Mouse (Mus musculus) cerebral cortex, adult 2 months (tissue): Measurements from ENCODE around the gene Msln.

Source experiments
- WGBS: fragments of 180-500 bp; shearing (Covaris S2); methylation state at CpG from one replicate; pipeline ENCODE4 v1.1.7; 2018; 5-methylcytosine and 5-hydroxymethylcytosine counted together

Msln gene

DNA sequence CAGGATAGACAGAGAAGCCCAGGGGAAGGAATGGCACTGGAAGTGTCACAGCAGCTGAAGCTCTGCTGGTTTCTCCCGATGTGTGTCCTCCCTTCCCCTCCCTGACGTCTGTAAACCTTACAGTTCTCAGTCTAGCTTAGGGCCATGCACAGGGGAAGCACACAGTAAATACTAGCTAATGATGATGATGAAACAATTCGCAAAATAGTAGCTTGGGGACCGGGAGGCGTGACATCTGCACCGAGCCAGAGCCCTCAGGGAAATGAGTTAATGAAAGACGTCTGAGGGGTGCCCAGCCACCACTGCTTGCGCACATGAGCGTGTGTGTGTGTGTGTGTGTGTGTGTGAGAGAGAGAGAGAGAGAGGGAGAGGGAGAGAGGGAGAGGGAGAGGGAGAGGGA lies 15.2 kb upstream of the Msln start:
- 52% methylated on average over 9 of the region's 9 CpGs for WGBS

GRCm38 (mm10) chr17:25765886-25766285 lies 11.7 kb upstream of the Msln start:
- 37% methylated on average over 5 of the region's 5 CpGs for WGBS

DNA sequence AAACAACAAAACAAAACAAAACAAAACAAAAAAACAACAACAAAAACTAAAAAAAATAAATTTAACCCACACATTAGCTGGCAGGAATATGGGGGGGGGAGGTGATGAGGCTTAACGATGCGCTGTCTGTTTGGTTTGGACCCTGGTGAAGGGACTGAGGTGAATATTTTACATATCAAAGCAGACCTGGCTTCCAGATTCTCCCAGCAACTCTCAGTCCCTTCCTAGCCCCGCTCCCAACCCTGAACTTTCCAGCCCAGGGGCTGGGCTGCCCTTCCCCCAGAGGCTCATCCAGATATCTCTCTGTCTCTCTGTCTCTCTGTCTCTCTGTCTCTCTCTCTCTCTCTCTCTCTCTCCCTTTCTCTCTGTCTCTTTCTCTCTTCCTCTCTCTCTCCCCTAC lies 8.4 kb upstream of the Msln start:
- 55% methylated on average over 3 of the region's 3 CpGs for WGBS

DNA sequence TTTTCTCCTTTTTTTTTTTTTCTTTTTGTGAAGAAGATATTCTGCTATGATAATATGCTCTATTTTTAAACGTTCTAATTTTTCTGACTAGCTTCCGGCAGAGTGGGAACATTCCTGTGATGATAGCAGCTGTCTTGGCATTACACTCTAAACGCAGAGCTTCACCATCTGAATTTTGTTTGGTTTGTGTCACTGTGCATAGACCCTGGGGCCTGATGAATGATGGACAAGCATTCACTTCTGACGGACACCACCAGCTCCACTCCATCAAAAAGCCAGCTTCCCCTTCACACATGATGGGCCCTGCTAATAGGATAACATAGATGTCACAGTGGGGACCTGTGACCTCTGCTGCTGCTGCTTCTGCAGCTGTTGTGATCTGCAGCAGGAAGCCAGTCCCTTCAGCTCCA lies 7.4 kb upstream of the Msln start:
- 27% methylated on average over 4 of the region's 4 CpGs for whole genome bisulfite sequencing

DNA sequence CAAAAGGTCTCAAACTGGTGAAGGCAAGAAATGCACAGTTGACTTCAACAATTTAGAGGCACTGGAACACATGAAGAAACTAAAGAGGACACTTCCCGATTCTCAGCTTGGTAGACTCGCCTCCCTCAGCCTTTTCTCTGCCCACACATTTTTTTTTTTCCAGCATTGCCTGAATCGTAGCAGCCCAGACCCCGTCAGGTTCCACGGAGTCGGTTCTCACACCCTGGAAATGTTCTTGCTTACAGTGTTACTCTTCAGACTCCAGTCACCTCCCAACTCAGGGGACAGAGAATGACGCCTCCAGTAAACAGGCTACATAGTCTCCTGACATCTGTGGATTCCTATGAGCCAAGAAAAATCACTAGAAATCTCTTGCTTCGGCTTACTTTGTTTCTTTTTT lies 6.0 kb upstream of the Msln start:
- WGBS: 39% methylated on average over 8 of the region's 8 CpGs

GRCm38 (mm10) chr17:25757691-25758090 lies 3.5 kb upstream of the Msln start:
- 75% methylated on average over 3 of the region's 3 CpGs for WGBS

DNA sequence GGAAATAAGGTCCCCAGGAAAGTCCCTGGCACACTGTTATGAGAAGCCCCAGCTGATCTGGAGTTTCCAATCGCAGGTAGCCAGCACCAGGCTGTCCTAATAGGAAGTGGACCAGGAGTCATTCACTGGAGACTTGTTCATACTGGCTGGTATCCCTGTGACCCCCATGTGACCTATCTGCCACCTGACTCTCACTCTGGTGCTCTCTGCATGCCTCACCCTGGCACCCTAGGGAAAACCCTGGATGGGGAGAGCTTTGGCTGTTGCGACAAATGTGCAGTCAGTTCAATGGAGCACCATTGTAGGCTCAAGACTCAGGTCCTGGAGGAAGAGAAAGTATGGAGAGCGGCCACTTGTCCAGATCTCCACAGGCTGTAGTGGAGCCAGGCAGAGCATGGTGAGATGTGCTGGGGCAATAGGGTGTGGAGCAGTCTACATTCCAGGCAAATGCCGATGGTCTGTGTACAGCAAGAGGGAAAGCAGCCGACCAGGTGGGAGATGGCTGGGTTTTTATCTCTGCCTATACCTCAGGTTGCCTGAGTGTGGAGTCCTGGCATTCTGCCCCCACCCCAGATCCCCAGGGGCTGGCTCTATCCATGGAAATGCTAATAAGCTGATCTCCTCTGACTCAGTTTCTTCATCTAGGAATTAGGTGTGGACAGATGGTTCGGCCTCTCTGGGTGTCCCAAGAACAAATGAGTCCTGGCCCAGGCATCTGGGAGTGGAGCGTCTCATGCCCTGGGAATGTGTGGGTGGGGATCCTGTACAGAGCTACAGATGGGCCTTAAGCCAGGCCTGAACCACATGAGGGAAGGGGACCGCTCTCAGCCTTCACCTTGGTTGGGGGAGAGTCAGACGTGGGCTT lies 2.4 kb upstream of the Msln start:
- WGBS: 82% methylated on average over 9 of the region's 9 CpGs

DNA sequence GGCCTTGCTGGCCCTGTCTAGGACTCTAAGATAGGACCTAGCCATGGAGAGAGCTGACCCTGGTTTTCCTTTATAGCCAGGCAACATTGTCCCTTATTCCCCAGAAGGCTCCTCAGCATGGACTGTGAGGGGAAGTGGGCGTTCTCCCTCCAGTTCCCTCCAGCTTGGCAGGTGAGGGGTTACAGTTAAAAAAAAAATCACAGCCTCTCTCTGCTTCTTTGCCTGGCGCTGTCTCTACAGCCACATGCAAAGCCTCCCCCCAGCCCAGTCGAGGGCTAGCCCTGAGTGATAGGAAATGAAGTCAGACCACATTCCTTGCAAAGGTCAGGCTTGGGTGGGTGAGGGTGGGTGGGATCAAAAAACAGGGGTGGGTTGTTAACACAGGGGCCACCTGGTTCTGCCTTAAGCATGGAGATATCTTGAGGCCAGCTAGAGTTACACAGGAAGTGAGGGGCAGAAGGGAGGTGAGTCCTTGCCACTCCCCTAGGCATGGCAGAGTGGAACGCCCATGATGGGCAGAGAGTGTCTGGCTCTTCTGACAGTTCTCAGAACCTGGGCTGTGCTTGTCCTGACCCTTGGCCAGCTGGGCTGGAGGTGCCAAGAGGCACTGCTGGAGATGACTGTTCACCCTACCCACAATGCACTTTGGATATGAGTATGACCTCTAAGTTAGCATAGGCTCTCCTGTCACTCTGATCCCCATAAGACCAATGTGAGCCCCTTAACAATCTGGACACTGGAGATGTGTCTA lies 1.6 kb upstream of the Msln start:
- WGBS: 65% methylated on average over 4 of the region's 4 CpGs

DNA sequence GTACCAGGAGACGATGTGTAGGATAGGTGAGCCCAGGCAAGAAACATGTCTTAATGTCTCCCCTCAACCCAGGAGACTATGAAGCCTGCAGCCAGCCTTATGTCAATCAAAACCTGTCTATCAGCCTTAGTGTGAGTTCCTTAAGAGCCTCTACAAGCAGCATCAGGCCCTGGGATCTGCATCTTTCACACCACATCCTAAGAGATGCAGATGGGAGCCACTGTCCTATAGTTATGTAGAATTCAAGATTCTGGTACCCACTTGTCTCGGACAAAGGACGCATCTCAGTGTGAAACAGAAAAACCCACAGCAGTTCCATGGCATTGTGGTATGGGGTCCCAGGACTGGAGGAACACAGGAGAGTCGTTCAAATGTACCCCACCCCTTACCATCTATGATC lies 908 bp upstream of the Msln start:
- WGBS: 90% methylated on average over 4 of the region's 4 CpGs

DNA sequence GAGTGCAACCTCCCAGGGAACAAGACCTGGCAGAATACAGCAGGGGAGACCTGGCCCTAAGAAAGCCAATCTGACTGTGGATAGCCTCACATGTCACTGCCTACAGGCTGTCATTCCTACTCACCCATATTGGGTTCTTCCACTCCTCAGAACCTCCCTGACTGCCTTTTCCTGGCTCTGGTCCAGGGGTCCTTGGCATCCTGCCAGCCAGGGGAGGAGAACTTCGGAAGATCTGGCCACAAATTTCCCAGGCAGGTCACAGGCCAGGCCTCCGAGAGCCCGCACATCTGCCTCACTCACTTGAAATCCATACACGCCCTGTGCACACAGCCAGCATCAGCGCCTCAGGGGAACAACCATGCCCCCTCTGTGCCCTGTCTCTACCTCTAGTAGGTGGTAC lies 2.7 kb downstream of the Msln start:
- WGBS: 41% methylated on average over 5 of the region's 5 CpGs

GRCm38 (mm10) chr17:25749314-25749713 lies 4.9 kb downstream of the Msln start:
- 86% methylated on average over 6 of the region's 6 CpGs for WGBS

DNA sequence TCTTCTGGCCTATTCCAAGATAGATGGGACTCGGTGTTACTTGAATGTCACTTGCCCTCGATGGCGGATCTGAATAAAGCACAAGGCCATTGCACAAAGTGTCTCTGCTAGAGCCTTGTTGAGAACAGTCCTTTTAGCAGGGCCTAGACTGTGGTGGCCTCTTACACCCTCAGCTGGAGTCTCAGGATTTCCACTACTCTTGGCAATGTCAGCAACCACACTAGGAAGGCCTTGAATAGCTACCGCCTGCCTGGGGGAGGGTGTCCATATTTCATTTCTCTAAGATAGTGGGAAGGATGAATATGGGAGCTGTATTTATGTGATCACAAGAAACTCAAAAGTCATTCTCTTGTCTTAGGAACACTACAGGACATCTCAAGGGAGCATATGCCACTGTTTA lies 5.9 kb downstream of the Msln start:
- WGBS: 86% methylated on average over 4 of the region's 4 CpGs

GRCm38 (mm10) chr17:25744311-25744710 lies 9.9 kb downstream of the Msln start:
- WGBS: 83% methylated on average over 10 of the region's 10 CpGs

DNA sequence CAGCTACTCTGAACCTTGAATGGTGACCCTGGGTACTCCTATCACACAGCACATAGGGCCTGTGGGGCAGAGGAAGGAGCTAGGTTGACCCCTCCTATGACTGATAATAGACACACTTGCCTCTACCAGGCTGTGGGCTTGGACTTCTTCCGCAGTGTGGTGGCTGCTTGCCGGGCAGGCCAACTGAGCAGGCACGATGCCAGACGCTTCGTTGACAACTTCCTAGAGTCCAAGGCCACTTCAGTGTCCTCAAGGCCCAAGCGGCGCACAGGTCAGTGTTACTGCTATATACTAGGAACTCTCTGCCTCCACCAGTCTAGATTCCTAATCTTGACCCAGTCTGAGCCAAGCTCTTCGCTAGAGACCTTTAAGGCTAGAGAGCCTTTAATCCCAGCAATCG lies 10.3 kb downstream of the Msln start:
- WGBS: 91% methylated on average over 9 of the region's 9 CpGs

DNA sequence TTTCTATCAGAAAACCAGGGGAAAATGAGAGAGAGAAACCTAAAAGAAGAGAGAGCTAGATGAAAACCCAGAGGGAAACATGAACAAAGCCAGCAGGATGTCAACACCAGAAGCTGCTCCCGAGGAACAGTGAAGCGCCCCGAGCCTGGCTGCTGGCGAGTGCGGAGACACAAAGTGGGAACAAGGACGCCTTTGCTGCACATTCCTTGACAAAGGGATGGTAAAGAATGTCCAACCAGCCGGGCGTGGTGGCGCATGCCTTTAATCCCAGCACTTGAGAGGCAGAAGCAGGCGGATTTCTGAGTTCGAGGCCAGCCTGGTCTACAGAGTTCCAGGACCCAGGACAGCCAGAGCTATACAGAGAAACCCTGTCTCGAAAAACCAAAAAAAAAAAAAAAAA lies 12.7 kb downstream of the Msln start:
- WGBS: 75% methylated on average over 12 of the region's 12 CpGs

DNA sequence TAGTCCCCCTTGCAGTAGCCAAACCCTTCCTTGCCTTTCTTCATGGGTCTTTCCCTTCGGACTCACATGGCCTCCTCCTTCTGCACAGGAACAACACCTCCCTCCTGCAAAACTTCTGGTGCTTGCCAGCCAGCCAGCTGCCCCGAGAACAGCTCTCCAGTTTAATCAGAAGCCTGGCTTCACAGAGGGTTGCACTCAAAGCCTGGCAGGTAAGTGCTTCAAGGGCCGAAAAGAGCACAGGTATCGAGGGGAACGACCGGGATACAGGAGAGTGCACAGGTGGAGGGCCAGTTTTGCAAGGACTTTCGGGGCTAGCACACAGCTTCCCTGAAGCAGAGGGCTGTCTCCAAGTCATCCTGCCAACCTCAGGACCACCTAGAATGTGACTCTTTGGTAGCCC lies 15.3 kb downstream of the Msln start:
- 72% methylated on average over 7 of the region's 7 CpGs for WGBS

DNA sequence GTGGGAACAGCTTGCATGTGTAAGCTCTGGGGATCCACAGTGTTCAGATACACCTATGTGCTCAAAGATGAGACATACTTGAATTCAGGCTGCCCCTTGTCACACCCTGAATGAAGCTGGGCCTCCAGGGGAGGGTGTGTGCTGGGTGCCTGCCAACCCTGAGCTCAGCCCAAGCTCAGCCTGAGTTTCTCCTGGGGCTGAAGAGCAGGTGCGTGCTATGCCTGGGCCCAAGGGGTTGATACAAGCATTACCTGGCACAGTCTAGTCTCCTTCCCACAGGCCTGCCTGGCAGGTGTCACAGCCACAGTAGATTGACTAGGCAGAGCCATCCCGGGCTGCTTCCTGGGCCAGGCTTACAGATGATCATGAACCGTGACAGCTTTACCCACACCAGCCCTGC lies 18.4 kb downstream of the Msln start, which contains the start of gene Mslnl:
TSS of gene Mslnl (plus strand) at position 298 of the 400 bp plus-strand sequence.
- 66% methylated on average over 3 of the region's 3 CpGs for WGBS

DNA sequence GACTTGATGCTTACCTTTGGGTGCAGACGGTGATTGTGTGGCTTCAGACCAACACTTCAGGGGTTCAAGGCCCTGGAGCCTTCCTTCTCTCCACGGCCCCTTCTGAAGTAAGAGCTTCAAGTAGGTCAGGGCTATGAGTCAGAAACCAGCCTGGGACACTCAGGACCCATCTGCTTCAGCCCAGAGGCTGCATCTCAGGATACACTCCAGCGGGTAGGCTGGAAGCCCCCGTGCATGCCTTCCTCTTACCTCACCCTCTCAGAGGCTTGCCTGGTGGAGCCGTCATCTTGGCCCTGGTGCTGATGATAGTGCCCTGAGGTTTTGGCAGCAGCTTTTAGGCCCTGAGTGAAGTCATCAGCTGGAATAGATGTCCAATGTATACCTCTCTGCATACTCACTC lies 18.9 kb downstream of the Msln start:
- 77% methylated on average over 5 of the region's 5 CpGs for WGBS

GRCm38 (mm10) chr17:25732082-25732481 lies 22.1 kb downstream of the Msln start:
- 13% methylated on average over 2 of the region's 2 CpGs for WGBS

DNA sequence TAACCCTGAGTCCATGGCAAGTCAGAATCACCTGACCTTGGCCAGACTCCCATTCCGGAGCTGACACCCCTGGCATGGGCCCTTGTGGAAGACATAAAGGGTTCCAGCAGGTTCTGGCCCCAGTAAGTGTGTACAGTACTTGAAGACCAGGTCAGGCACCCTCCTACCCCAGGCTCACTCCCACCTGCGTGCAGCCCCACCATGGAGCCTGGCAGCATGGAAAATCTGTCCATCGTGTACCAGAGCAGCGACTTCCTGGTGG lies 26.2 kb downstream of the Msln start:
- 12% methylated on average over 4 of the region's 4 CpGs for WGBS

DNA sequence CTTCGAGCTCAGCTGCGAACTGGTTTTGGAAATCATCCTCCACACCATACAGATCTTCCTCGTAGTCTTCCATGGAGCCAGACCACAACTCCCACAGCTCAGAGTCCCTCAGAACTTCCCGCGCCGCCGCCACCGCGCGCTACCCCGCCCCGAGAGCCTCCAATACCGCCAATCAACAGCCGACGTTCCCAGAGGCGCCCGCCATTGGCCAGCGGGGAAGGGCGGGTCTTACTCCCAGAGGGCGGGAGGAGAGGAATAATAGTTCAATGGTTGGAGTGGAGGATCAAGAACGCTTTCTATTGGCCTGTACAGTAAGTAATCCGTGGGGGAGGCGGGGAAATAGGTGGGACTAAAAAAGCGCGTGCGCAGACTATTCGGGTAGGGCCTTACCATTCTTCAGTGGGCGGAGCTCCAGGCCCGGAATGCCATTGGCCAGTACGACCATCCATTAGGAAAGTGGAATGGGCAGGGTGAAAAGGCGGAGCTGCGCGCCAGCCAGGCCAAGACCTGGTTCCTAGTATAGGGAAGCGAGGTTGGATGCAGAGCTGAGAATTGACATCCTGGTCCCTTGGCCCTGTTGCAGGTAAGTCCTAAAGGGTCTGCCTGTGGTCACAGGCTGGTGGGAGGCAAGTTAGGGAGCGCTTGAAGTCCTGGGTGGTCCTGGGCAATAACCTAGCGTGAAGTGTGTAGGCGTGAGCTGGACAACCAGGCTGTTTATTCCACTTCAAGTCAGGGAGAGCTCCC lies 26.7 kb downstream of the Msln start, which contains the start of the genes Chtf18 and Rpusd1:
TSS of gene Chtf18 (minus strand) at position 155 of the 744 bp plus-strand sequence.
TSS of gene Rpusd1 (plus strand) at position 406 of the 744 bp plus-strand sequence.
- WGBS: under 1% methylated on average over 37 of the region's 37 CpGs

GRCm38 (mm10) chr17:25725264-25725663 lies 28.9 kb downstream of the Msln start:
- WGBS: 86% methylated on average over 6 of the region's 6 CpGs
